Mouse (Mus musculus): ENCODE data around the gene Ctsm. TPM values are rescaled to one million over a fixed set of nuclear protein-coding genes. Genes with fewer than 3 reads are reported as not detected.
"Not testable (repeated sequence)": the region's sequence is repeated elsewhere in the genome, so short reads cannot be mapped to it uniquely, and the experiment has no call there.

The Ctsm gene
- polyA plus RNA-seq (2017; shearing (Covaris generic)), result not detected

- ATAC-seq, result no peak
Observed at GRCm38 (mm10) chr13:61541631-61542030, at the start of gene Ctsm. Gene Ctsm, minus strand, starts transcription at chr13:61541839.

GRCm38 (mm10) chr13:61570027-61570426 is 28.4 kb upstream of the Ctsm start, which contains the start of gene Cts3:
Gene Cts3, minus strand, starts transcription at chr13:61570127.
- ATAC-seq, result no peak

- not testable (repeated sequence) for ATAC-seq
Observed at GRCm38 (mm10) chr13:61568074-61568473, 26.4 kb upstream of the Ctsm start, which contains the start of gene Gm49352. Gene Gm49352, minus strand, starts transcription at chr13:61568174.

Other genes with a start within 250 kb of the Ctsm start
- gene Cts7, start 183.6 kb downstream of the Ctsm start, polyA plus RNA-seq (2017; shearing (Covaris generic)), result not detected
- gene Gm49352, start 26.3 kb upstream of the Ctsm start, polyA plus RNA-seq (2017; shearing (Covaris generic)), result not detected
- not detected for gene Cts3, start 28.3 kb upstream of the Ctsm start, polyA plus RNA-seq (2017; shearing (Covaris generic))

Data from activated CD4-positive, CD25-positive, alpha-beta regulatory T cell, adult 4 months (primary cell).